Mouse (Mus musculus) spleen, postnatal 4 days (tissue): ENCODE data around the gene Cmss1.

ENCODE experiments used
- DNase-seq, 2 experiments: peaks; one replicate each; pipeline ENCODE4 v3.0.0; 2022; ENCODE audit warnings: low spot score in 2 of 2

Gene Cmss1

GRCm38 (mm10) chr16:57389566-57390251 is 217.0 kb downstream of the Cmss1 start:
- DNase-seq: no peak

GRCm38 (mm10) chr16:57384274-57384673 is 222.4 kb downstream of the Cmss1 start:
- DNase-seq: no peak

- no peak for DNase-seq
Measured at GRCm38 (mm10) chr16:57383266-57383971, 223.2 kb downstream of the Cmss1 start.

- no peak for DNase-seq
Measured at GRCm38 (mm10) chr16:57378631-57379330, 227.9 kb downstream of the Cmss1 start.

- DNase-seq: no peak
Measured at GRCm38 (mm10) chr16:57375248-57375837, 231.3 kb downstream of the Cmss1 start.

- DNase-seq: no peak
Measured at GRCm38 (mm10) chr16:57372156-57372555, 234.5 kb downstream of the Cmss1 start.

- no peak for DNase-seq
Measured at GRCm38 (mm10) chr16:57369846-57370496, 236.7 kb downstream of the Cmss1 start.

GRCm38 (mm10) chr16:57366941-57367694 is 239.5 kb downstream of the Cmss1 start:
- DNase-seq: no peak

GRCm38 (mm10) chr16:57366141-57366540 is 240.5 kb downstream of the Cmss1 start:
- no peak for DNase-seq

GRCm38 (mm10) chr16:57364498-57364897 is 242.2 kb downstream of the Cmss1 start:
- DNase-seq: no peak

GRCm38 (mm10) chr16:57362679-57363401 is 243.8 kb downstream of the Cmss1 start:
- DNase-seq: peak in 1 of 2 experiments; percentile 22

- no peak for DNase-seq
Measured at GRCm38 (mm10) chr16:57360785-57361184, 245.9 kb downstream of the Cmss1 start.

GRCm38 (mm10) chr16:57359251-57359650 is 247.4 kb downstream of the Cmss1 start:
- DNase-seq: no peak

GRCm38 (mm10) chr16:57357011-57357410 is 249.7 kb downstream of the Cmss1 start:
- no peak for DNase-seq

GRCm38 (mm10) chr16:57356454-57356853 is 250.2 kb downstream of the Cmss1 start:
- no peak for DNase-seq

GRCm38 (mm10) chr16:57353932-57354331 is 252.7 kb downstream of the Cmss1 start:
- DNase-seq: no peak

- DNase-seq: no peak
Measured at GRCm38 (mm10) chr16:57353166-57353721, 253.4 kb downstream of the Cmss1 start.

- no peak for DNase-seq
Measured at GRCm38 (mm10) chr16:57352751-57353150, 253.9 kb downstream of the Cmss1 start, which contains the start of gene Filip1l. Filip1l (plus strand) TSS chr16:57353093.

GRCm38 (mm10) chr16:57349689-57350088 is 257.0 kb downstream of the Cmss1 start:
- DNase-seq: no peak

GRCm38 (mm10) chr16:57349039-57349438 is 257.6 kb downstream of the Cmss1 start:
- no peak for DNase-seq
